Mouse (Mus musculus): ENCODE data around the gene Hivep2.
A peak's percentile ranks its signal among the peaks of the same experiment; 100 is the strongest.

The Hivep2 gene

DNA sequence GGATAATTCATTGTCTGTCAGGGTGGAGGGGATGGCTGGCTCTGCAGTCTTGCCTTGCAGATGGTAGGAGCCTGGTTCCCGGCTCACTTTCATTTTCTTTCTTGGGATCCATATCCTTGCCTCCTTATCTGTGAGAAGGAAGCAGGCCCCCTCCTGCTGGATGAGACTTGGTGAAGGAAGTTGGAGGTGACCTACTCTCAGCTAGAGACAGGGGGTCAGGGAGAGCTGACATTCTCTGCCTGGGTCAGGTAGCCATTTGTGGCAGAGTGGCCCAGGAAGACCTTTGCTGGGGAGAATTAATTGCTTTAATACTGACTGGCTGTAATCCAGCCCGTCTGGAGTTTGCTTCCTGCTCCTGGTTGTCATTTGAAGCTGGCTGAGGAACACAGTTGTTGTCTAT, 81.8 kb downstream of the Hivep2 start:
- no peak for DNase-seq (ENCODE audit: extremely low spot score, low spot score)

DNA sequence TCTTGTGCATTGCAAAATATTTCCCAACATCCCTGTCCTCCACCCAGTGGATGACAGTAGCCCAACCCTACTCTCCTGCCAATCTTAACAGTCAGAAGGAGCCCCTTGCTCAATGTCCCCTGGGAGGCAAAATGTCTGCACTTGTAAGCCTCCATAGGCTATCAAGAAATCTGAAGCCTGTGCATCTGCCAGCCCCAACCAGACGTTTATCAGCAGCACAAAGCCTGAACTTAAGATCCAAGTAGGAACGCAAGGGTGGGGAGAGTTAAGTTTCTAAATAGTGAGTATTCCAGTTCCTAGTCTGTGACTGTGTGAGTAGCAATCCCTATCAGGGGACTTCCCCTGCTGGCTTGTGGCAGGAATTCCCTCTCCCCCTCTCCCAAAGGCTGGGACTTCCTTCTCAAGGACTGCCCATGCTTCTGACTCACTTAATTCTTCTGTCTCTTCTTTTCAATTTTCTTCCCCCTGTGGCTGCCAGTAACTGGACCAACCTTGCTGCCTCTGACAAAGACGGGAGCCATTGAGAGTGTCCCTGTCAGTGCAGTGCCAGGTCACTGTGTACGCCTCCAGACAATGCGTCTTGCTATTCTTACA, 82.5 kb downstream of the Hivep2 start:
- no peak for DNase-seq (ENCODE audit: extremely low spot score, low spot score)

DNA sequence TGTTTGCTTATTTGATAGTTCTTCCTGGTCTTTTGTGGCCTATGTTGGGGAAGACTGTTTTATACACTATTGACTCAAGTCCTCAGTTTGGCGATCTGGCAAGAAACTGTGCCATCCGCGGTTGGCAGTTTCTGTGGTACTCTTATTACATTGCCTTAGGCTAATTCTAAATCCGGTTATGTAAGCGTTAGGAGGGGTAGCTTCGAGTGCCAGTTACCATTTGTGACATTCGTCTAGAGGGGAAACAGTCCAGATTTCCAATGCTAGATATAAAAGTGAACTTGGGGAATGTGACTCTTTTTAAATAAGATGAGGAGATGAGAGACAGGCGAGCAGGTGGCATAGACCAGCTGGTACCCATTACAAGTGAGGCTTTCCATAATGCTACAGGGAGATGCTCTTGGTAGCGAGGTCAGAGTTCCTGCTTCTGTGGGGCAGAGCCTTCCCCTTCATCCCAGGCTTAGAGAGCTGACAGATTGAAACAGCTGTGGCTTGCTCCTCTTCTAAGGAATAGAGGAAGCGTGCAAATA, 83.1 kb downstream of the Hivep2 start:
- no peak for DNase-seq (ENCODE audit: extremely low spot score, low spot score)

DNA sequence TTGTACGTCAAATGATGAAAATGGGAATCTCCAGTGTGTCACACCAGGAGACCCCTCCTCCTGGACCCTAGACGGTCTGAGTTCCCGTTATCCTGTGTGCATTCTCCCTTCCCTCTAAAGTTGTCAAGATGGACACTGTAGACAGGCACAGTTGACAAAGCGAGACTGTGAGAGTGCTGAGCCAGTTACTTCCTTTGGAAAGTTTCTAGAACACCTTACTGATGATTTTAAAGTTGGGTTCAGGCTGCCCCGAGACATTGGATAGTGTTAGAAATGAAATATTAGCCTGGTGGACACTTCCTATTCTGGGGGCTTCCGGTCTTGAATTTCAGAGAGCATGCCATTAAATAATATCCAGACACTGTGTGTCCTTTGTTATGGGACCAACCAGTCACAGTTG, 83.8 kb downstream of the Hivep2 start:
- DNase-seq (ENCODE audit: extremely low spot score, low spot score), result no peak

DNA sequence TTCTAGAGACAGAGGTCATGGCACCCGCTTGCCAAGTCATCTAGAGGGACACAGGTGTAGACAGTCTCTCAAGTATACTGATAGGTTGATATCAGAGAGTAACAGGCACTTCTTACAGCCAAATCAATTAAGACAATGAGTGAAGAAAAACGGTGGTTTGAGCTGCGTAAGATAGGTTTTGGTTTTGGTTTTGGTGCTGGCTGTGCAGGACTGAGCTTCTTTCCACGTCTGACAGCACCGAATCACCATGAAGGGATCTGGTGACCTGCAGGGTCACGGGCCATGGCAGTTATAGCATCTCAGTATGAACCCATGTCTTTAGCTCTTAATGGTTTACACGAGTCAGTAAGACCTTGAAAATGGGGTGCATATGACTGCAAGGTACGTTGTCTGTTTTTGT, 84.7 kb downstream of the Hivep2 start:
- no peak for DNase-seq (ENCODE audit: extremely low spot score, low spot score)

DNA sequence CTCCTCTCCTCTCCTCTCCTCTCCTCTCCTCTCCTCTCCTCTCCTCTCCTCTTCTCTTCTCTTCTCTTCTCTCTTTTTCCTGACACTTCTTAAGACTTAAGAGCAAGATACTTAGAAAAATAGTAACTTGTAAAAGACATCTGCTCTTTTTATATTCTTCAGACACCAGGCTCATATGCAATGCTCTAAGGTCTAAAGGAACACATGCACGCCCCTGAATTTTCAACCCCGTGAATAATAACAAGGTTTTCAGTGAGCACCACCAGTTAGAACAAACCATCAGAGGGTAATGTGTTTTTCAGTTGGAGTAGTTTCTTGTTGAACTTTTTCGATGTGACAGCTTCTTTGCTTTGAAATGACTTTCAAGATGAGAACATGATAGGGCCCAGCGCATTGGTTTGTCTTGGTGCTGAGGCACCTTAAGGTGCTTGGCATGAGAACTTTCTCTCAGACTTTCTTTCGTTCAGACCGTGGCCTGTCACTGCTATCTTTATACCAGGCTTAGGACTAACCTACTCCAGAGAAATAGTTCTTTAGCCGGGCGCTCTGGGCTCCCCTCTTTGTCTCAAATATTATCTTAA, 86.3 kb downstream of the Hivep2 start:
- no peak for DNase-seq (ENCODE audit: extremely low spot score, low spot score)

DNA sequence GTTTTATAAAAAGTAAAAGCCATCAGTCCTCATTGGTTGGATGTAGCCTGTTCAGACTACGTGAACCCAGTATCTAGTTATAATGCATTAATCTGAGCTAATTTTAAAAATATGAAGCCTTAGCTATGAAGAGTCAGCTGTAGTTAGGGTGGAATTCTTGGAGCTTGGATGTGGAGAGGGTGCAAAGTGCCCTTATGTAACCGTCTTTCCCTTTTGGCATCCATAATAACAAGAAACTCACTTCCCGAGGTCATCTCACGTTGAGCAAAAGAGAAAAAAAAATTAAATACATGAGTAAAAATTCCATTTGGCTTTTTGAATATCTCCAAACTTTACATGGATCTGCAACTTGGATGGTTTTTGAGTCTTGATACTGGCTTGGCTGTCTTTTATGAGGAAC, 89.0 kb downstream of the Hivep2 start:
- DNase-seq (ENCODE audit: extremely low spot score, low spot score), result no peak

DNA sequence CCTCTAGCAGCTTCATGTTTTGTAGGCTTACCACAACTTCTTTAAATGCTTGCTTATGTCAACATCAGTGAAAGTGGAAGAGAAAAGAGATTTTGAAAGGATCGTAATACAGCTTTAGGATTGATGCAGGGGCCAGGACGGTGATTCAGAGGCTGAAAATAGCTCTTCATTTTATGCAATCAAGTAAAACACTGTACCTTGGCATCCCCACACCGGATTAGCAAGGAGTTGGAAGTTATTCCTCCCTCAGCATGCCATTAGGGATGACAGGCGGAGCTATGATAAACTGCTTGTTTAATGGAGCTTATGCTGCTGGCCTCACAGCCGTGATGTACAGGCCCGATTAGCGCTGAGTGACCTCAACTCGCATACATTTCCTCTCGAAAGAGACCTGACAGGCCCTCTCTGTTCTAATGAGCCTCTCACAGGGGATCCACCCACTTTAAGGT, 89.7 kb downstream of the Hivep2 start:
- DNase-seq (ENCODE audit: extremely low spot score, low spot score), result no peak

DNA sequence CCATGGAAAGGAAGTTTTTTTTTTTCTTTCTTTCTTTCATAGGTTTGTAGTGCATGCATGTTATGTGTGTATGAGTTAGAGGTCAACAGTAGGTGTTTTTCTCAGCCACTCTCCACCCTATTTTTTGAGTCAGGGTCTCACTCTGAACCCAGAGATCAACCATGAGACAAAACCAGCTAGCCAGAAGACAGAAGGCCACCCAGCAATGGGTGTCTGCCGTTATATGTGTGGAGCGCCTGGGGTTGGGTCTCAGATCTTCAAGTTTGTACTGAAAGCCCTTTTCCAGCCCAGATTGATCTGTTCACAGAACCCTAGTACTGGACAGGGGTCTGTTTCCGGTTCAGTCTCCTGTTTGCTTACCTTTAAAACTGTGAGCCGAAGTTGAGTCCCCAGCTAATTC, 90.2 kb downstream of the Hivep2 start:
- DNase-seq (ENCODE audit: extremely low spot score, low spot score), result no peak

DNA sequence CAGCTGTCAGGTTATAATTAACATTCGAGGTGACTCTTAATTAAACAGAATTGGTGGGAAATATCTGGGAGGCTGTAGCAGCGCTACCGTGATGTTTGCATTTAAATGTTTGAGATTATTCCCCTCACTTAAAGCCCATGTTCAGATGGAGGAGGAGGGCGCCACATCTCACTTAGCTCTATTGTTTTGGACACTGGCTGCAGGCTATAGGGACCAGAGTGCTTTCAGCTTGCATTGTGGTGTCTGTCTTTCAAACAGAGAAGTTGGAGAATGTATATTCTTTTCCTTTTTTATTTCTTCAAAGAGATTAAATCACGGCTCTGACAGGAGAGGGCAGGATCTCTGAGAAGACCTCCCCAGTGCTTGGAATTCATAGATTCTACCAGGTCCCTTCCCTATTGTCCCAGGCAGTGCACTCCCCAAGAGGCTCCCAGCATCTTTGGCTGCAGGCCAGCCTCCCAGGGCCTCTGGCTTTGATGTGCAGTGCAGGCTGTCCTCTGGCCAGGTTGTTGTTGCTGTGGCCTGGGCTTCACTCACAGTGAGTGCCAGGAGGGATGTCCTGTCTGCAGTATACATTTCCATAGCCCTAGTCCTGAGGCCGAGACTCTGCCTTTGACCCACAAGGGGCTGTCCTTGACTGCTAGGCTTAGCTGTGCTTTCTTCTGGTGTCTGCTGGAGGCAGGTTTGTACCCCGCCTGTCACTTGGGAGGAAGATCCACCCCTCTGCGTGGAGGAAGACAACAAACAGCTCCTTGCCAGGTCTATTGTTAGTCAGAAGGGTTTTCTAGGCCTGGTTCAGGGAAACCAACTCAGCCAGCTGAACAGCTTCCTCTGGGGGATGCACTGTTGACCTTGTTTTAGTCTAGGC, 90.9 kb downstream of the Hivep2 start:
- peak; percentile 42 for DNase-seq (ENCODE audit: extremely low spot score, low spot score)

DNA sequence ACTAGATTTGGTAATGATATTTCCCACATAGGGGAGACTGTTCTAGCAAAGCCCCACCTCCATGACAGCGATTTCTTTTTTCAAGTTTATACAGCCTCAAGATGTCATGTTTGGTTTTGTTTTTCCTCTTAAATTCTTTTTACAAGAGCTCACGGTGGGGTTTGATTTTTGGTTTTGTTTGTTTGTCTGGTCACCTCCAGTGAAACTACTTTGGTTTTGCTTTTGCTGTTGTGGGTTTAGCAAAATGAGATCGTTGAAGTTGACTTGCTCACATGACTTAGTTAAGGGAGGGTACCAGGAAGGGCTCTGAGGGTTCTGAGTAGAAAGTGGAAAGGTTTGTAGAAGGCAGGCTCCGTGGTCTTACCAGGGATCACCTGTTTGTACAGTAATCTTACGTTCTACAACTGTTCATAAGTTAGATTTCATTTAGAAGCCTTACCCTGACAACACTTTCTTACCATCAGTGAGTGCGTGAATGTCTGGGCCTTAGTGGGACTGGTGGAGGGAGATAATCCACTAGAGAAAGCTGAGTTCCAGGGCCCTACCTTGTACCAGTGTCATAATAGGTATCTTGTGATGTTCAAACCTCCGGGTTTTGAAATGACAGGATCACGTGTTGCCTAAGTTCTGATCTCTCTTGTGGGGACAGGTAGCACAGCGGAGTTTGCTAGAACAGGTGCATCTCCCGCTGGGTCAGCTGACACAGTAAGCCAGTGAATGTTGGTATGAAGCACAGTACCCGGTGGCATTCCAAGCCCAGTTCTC, 92.1 kb downstream of the Hivep2 start:
- no peak for DNase-seq (ENCODE audit: extremely low spot score, low spot score)

DNA sequence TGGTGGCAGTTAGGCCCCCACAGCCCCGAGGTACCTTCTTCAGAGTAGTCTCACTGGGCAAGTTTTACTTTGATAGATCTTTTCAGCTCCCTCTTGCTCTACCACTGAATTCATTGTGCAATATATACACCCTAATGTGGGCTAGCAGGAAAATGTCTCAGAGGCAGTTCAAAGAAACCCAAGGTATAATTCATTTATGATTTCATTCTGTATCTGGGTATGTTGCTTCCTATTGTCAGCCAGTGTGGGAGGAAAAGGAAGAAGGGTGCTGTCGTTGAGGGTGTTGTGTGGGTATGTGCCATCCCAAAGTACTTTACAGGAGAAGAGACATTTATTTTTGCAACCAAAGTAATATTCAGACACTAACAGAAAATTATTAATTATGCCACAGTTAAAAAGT, 92.9 kb downstream of the Hivep2 start:
- DNase-seq (ENCODE audit: extremely low spot score, low spot score), result no peak

DNA sequence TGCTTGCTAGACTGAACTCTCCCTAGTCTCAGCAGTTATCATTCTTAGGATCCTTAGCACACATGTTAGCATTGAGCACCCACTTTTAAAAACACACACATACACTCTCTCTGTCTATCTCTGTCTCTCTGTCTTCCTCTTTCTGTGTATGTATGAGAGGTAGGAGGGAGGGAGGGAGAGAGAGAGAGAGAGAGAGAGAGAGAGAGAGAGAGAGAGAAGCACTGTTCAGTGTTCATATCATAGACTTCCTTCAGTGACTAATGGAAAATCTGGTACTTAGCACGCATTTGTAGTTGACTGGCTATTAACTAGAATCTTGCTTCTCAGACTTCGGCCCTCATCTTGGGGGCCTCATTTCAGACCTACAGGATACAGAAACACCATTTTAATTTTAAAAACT, 93.7 kb downstream of the Hivep2 start:
- no peak for DNase-seq (ENCODE audit: extremely low spot score, low spot score)

DNA sequence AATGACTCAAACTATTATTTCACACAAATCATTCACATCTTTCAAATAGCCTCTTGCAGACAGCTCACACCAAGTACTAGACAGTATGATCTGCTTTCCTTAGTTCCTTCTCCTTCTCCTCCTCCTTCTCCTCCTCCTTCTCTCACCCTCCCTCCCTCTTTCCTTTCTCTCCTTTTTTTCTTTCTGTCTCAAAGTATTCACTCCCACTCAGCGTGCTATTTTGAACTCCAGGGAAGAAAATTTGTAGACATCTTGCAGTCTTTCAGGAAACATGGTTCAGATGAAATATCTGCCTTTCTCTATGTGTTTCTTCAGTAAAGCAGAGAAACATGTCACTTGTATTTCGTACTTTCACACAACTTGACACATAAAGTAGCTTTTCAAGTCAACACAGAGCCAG, 94.4 kb downstream of the Hivep2 start:
- DNase-seq (ENCODE audit: extremely low spot score, low spot score), result no peak

DNA sequence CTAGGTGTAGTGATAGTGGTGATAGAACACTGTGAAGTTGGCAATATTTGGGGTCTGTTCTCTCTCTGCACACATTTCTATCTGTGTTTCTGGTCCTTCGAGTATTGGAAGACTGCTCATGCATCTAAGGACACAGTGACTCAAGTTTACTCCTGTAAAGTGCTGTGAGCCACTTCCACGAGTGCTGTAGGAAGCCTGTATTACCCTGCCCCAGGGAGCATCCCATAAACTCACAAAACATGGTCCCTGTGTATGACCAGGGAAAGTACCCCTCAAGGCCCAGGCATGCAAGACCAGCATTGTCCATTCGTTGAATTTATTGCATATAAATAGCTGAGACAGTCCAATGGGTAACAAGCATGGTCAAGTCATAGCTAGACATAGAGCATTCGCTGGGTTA, 97.4 kb downstream of the Hivep2 start:
- no peak for DNase-seq (ENCODE audit: extremely low spot score, low spot score)

DNA sequence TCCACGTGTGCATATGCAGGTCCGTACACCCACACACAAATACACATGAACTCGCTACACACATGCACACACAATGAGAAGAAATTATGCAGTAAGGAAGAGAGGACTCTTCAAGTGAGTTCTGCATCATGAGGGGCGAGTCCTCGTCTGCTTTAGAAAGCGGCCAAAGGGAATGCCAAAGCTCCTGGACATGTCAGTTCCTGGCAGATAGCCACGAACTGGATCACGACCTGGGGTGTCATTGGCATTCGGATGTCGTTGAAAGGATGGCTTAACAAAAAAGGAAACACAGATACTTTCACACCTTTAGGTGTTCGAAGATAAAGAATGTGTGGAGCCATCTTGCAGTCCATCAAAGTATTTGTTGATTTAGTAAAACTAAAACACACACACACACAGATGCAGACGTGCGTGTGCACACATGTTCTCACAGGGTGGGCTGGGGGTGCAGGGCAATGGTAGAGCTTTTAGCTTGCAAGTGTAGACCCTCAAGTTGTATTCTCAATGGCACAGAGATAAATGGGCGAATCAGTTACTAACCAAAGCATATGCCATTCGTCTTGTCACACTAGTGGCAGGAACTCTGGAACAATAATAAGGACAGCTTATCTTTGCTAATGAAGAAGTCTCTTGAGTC, 99.0 kb downstream of the Hivep2 start:
- no peak for DNase-seq (ENCODE audit: extremely low spot score, low spot score)

DNA sequence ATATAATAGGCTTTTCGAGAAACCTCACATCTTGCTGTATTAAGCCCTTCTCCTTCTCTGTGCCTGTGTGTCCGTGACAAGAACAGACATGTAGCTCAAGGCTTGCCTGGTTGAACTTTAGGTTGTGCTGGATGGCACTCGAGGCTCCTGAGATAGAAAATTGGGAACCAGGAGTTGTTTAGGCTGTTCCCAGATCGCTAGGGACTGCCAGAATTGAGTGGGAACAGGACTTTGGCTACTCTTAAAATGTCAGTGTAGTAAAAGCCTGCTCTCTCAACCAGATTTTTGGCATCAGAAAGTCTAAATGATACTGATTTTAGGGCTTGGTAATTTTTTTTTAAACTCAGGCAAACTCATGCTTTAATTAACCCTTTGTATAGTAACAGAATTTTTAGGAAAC, 101.9 kb downstream of the Hivep2 start:
- no peak for DNase-seq (ENCODE audit: extremely low spot score, low spot score)

DNA sequence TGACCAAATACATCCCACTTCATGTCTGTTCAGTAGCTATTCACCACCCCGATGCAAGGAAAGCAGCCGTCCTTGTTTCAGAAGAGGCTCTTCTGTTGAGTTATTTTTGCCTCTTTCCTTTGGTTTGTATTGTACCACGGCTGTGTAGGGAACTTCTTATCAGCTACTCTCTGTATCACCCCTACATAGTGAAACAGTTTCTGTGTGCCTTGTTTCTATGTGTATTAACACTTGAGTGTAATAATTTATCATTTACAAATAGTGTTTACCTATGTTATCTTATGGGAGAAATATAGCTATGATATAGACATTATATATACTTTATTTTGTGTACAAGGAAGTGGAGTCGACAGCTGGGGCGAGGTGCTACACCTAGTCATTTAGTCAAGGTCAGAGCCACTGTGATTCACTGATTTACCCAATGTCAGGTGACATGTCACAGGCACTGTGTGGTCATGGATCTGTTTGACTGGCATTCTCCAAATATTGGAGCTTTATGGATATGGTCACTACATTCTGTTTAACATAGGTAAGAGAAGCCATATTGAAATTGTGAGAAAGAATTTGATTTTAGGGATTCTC, 104.7 kb downstream of the Hivep2 start:
- no peak for DNase-seq (ENCODE audit: extremely low spot score, low spot score)

DNA sequence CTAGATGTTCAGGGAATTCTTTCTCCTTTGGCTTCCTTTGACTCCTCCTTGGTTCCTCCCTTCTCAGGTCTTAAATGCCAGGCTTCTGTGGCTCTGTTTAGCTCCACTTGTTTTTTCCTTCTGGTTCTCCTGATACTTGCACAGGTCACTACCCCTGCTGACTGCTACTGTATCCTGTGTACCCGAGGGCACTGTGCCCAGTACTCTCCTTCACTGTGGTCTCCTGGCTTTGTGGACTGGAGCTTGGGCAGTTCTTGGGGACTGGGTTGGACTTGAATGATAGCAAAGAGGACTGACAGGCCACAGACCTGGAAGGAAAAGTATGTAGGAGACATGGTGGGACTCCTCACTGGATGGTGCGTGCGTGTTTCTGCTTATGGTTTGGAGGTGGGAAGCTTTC, 106.6 kb downstream of the Hivep2 start:
- DNase-seq (ENCODE audit: extremely low spot score, low spot score), result no peak

DNA sequence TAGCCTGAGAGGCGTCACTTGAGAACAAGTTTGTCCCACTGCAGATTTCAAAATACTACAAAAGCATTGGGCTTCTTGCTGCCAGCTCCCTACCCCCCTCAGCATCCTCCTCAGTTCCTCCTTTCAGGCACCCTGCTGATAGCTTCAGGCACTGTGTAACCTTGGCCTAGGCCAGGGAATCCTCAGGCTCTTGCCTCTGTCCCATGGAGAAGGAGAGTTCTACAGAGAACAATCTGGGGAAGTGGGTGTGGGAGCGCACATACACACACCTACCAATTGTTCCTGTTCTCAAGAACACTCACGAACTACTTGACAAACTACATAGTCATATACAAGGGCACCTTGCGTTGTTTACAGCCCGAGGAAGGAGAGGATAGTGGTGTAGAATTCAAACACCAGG, 109.9 kb downstream of the Hivep2 start:
- DNase-seq (ENCODE audit: extremely low spot score, low spot score), result no peak

DNA sequence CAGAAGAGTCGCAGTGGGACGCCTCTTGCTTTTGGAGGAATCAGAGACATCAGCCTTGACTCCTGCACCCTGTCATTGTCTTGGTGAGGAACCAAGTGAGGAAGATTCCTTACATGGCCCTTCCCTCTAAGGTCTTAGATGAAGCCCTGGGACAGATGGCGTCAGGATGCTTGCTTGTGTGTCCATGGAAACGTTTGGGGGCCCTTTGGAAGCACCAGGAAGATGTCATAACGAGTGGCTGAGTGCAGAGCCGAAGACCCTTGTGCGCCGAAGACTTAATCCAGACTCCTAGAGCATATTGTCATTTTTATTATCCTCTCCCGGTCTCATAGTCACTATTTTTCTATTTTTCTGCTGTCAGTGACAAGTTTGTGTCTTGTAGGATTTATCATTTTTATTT, 111.0 kb downstream of the Hivep2 start:
- no peak for DNase-seq (ENCODE audit: extremely low spot score, low spot score)

Data from neural tube, embryonic 10.5 days (tissue).